ENCODE assay signal across 8 mouse cellular contexts in genomic region chr19:16598653-16599297, GRCm38 (mm10).
DNase-seq lines count a peak whose midpoint lies in the region; ATAC-seq lines count a peak whose summit lies in the region.

No protein-coding gene starts in this region.

- ATAC-seq in limb, embryonic 12.5 days (ENCODE audit: insufficient number of reproducible peaks, insufficient read depth, low FRiP score, low TSS enrichment, low read depth): peak; percentile 70
- ATAC-seq in neural tube, embryonic 14.5 days (ENCODE audit: low read depth): peak; percentile 79; the same call in 1 of the 2 replicates
- no peak for ATAC-seq in cerebellum, adult (ENCODE audit: insufficient number of reproducible peaks, low FRiP score, low TSS enrichment)

- H3K9me3 ChIP-seq in limb, embryonic 12.5 days: no peaks in the 10 kb centered on the region
- no peaks in the 10 kb centered on the region for H3K9me3 ChIP-seq in neural tube, embryonic 14.5 days (ENCODE audit: control insufficient read depth, low read length)

- no peak overlapping the region for H3K27ac ChIP-seq in limb, embryonic 12.5 days
- no peak overlapping the region for H3K27ac ChIP-seq in neural tube, embryonic 14.5 days (ENCODE audit: low read depth, low read length)

- peaks cover 8% of the 10 kb centered on the region for H3K4me1 ChIP-seq in limb, embryonic 12.5 days (replicated peaks)
- 0 out of 2 replicates have a peak, but pooled peaks cover 5% of the 10 kb centered on the region for H3K4me1 ChIP-seq in neural tube, embryonic 14.5 days (ENCODE audit: control insufficient read depth, insufficient read depth, low read length)

- DNase-seq in kidney, postnatal 4 days: peak; percentile 53 to 71
- DNase-seq in kidney, adult 8-10 months: no peak
- DNase-seq in forelimb bud, embryonic 11.5 days (ENCODE audit: low read depth, low spot score): peak; percentile 44
- no peak for DNase-seq in layer of hippocampus, postnatal 14 days (ENCODE audit: low spot score in 2 of 2)
- no peak for DNase-seq in right cerebral cortex, postnatal 4 days

- H3K4me3 ChIP-seq in limb, embryonic 12.5 days (replicated peaks): no peak overlapping the region
- no peak overlapping the region for H3K4me3 ChIP-seq in neural tube, embryonic 14.5 days (ENCODE audit: low read depth, low read length)

- 35% methylated on average over 11 of the region's 11 CpGs for WGBS in limb, embryonic 12.5 days
- 45% methylated on average over 11 of the region's 11 CpGs for WGBS in neural tube, embryonic 14.5 days

- H3K27me3 ChIP-seq in limb, embryonic 12.5 days: peaks cover 3% of the 10 kb centered on the region; the same call in 1 of the 2 replicates
- no peaks in the 10 kb centered on the region for H3K27me3 ChIP-seq in neural tube, embryonic 14.5 days (ENCODE audit: control insufficient read depth, insufficient read depth, low read length)

- H3K36me3 ChIP-seq in limb, embryonic 12.5 days: no peaks in the 10 kb centered on the region
- H3K36me3 ChIP-seq in neural tube, embryonic 14.5 days (ENCODE audit: control insufficient read depth, insufficient read depth, low read length): no peaks in the 10 kb centered on the region

- no peak overlapping the region for H3K9ac ChIP-seq in limb, embryonic 12.5 days (replicated peaks)
- no peak overlapping the region for H3K9ac ChIP-seq in neural tube, embryonic 14.5 days (replicated peaks; ENCODE audit: low read depth, low read length)

- H3K4me2 ChIP-seq in limb, embryonic 12.5 days: peak overlapping the region; percentile 40
- H3K4me2 ChIP-seq in neural tube, embryonic 14.5 days (ENCODE audit: low read depth, low read length): no peak overlapping the region

Comparison
In these comparisons a context has a peak if more than half of its experiments do, and no peak if none do; other contexts are left out.
1. DNase-seq: peak in kidney, postnatal 4 days (2 of 2) and forelimb bud, embryonic 11.5 days (single experiment); none in kidney, adult 8-10 months (0 of 2), layer of hippocampus, postnatal 14 days (0 of 2) and right cerebral cortex, postnatal 4 days (single experiment).